Mouse (Mus musculus): Measurements from ENCODE around the gene Ttll3. TPM values are rescaled to one million over a fixed set of nuclear protein-coding genes. Genes with fewer than 3 reads are reported as not detected.

The Ttll3 gene
- polyA plus RNA-seq, 1 experiment from 2014 or later: 1.4 TPM

Small RNA genes lying within 50 kb of the gene (microRNA-seq; reads per million reads assigned to microRNA genes)
- gene Gm24387: not detected

Other genes with a start within 250 kb of the Ttll3 start
- 0.35 and 0.81 TPM in 2 replicates for gene Lhfpl4, start 193.9 kb upstream of the Ttll3 start, polyA plus RNA-seq (2015; fragmentation: Nextera tagmentation; extraction: Ambion mirVana)
- 20.8 and 26.7 TPM in 2 replicates for gene Mtmr14, start 151.4 kb upstream of the Ttll3 start, polyA plus RNA-seq (2015; fragmentation: Nextera tagmentation; extraction: Ambion mirVana)
- 0.25 TPM in 1 of 2 replicates, not detected in the other for gene Cpne9, start 107.0 kb upstream of the Ttll3 start, polyA plus RNA-seq (2015; fragmentation: Nextera tagmentation; extraction: Ambion mirVana)
- gene Brpf1, start 82.1 kb upstream of the Ttll3 start, polyA plus RNA-seq (2015; fragmentation: Nextera tagmentation; extraction: Ambion mirVana): 9.0 and 12.0 TPM in 2 replicates
- gene Ogg1, start 62.3 kb upstream of the Ttll3 start, polyA plus RNA-seq (2015; fragmentation: Nextera tagmentation; extraction: Ambion mirVana): 6.1 and 9.6 TPM in 2 replicates
- 110 and 122 TPM in 2 replicates for gene Camk1, start 45.3 kb upstream of the Ttll3 start, polyA plus RNA-seq (2015; fragmentation: Nextera tagmentation; extraction: Ambion mirVana)
- 36.1 and 43.9 TPM in 2 replicates for gene Tada3, start 11.4 kb upstream of the Ttll3 start, polyA plus RNA-seq (2015; fragmentation: Nextera tagmentation; extraction: Ambion mirVana)
- gene Arpc4, start 11.1 kb upstream of the Ttll3 start, polyA plus RNA-seq (2015; fragmentation: Nextera tagmentation; extraction: Ambion mirVana): 232 and 253 TPM in 2 replicates
- 9.5 and 16.1 TPM in 2 replicates for gene Rpusd3, start 30.1 kb downstream of the Ttll3 start, polyA plus RNA-seq (2015; fragmentation: Nextera tagmentation; extraction: Ambion mirVana)
- gene Cidec, start 46.5 kb downstream of the Ttll3 start, polyA plus RNA-seq (2015; fragmentation: Nextera tagmentation; extraction: Ambion mirVana): not detected in 2 replicates
- 57.4 and 64.0 TPM in 2 replicates for gene Jagn1, start 53.3 kb downstream of the Ttll3 start, polyA plus RNA-seq (2015; fragmentation: Nextera tagmentation; extraction: Ambion mirVana)
- gene Il17re, start 69.2 kb downstream of the Ttll3 start, polyA plus RNA-seq (2015; fragmentation: Nextera tagmentation; extraction: Ambion mirVana): 1.4 and 3.5 TPM in 2 replicates
- 11.5 and 15.6 TPM in 2 replicates for gene Il17rc, start 82.2 kb downstream of the Ttll3 start, polyA plus RNA-seq (2015; fragmentation: Nextera tagmentation; extraction: Ambion mirVana)
- 38.3 and 44.3 TPM in 2 replicates for gene Creld1, start 94.0 kb downstream of the Ttll3 start, polyA plus RNA-seq (2015; fragmentation: Nextera tagmentation; extraction: Ambion mirVana)
- 0.18 and 0.33 TPM in 2 replicates for gene Prrt3, start 112.7 kb downstream of the Ttll3 start, polyA plus RNA-seq (2015; fragmentation: Nextera tagmentation; extraction: Ambion mirVana)
- gene Emc3, start 142.4 kb downstream of the Ttll3 start, polyA plus RNA-seq (2015; fragmentation: Nextera tagmentation; extraction: Ambion mirVana): 84.7 and 90.0 TPM in 2 replicates
- 7.8 and 7.9 TPM in 2 replicates for gene Fancd2, start 142.4 kb downstream of the Ttll3 start, polyA plus RNA-seq (2015; fragmentation: Nextera tagmentation; extraction: Ambion mirVana)
- gene Fancd2os, start 211.5 kb downstream of the Ttll3 start, polyA plus RNA-seq (2015; fragmentation: Nextera tagmentation; extraction: Ambion mirVana): 0.15 TPM in 1 of 2 replicates, not detected in the other
- 159 and 162 TPM in 2 replicates for gene Brk1, start 215.5 kb downstream of the Ttll3 start, polyA plus RNA-seq (2015; fragmentation: Nextera tagmentation; extraction: Ambion mirVana)
- 25.6 and 31.0 TPM in 2 replicates for gene Vhl, start 234.7 kb downstream of the Ttll3 start, polyA plus RNA-seq (2015; fragmentation: Nextera tagmentation; extraction: Ambion mirVana)
- 4.7 and 5.6 TPM in 2 replicates for gene Irak2, start 249.2 kb downstream of the Ttll3 start, polyA plus RNA-seq (2015; fragmentation: Nextera tagmentation; extraction: Ambion mirVana)

Measured in heart, embryonic 15.5 days (tissue).